Mouse (Mus musculus): ENCODE results near the gene Aplf.

GRCm38 (mm10) chr6:87663445-87663844 lies 8.5 kb downstream of the Aplf start:
- TF ChIP-seq POLR2A (IDR thresholded peaks at IDR 0.05; ENCODE audit: control insufficient read depth, extremely low read depth, insufficient read depth, low read length, poor library complexity) (no peak), CTCF (IDR thresholded peaks at IDR 0.05; ENCODE audit: borderline replicate concordance, control insufficient read depth, extremely low read depth, insufficient read depth, low read length, poor library complexity) (no peak)
